Mouse (Mus musculus): Measurements from ENCODE around the gene Fam185a. TPM values are rescaled to one million over a fixed set of nuclear protein-coding genes. Genes with fewer than 3 reads are reported as not detected.

Fam185a gene
- polyA plus RNA-seq, 1 experiment: 1.9 TPM

DNA sequence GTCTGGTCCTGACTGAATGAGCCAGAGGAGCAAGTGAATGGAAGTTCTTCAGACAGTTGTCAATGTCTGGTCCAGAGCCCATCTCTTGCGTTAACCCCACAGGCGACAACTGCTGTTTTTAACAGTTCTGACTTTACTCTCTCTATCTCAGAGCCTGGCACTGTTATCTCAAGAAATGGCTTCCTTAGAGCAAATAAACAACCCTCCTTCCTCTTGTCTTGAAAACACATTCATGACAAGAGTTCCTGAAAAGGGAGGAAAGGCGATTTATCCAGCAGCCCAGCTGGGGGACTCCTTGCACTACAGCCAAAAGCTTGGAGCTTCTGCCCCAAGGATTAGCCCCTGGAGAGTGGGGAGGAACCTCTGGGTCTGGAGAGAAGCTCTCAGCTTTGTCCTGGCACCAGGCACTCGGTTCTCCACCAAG is 102.7 kb downstream of the Fam185a start:
- peak overlapping the region; percentile 90 for H3K4me2 ChIP-seq (ENCODE audit: low read depth)
- no peaks in the 10 kb centered on the region for H3K36me3 ChIP-seq (ENCODE audit: control insufficient read depth, insufficient read depth)
- no peaks in the 10 kb centered on the region for H3K27me3 ChIP-seq (ENCODE audit: control insufficient read depth, insufficient read depth, insufficient read length)
- no peak overlapping the region for H3K4me3 ChIP-seq
- no peak overlapping the region for H3ac ChIP-seq (ENCODE audit: control insufficient read depth, insufficient read length)
- no peaks in the 10 kb centered on the region for H3K79me2 ChIP-seq (ENCODE audit: control insufficient read depth, insufficient read depth)
- peak in 1 of 3 experiments; percentile 30 for TF ChIP-seq MYOD1 (IDR thresholded peaks at IDR 0.05; ENCODE audit: control insufficient read depth in 1 of 3, insufficient read length in 2 of 3, low read depth in 2 of 3)
- no peak for TF ChIP-seq TCF12 (IDR thresholded peaks at IDR 0.05; ENCODE audit: insufficient read depth, poor library complexity, severe bottlenecking)
- peak in 1 of 3 experiments; percentile 25 for TF ChIP-seq MYOG (IDR thresholded peaks at IDR 0.05; ENCODE audit: control insufficient read depth in 1 of 3, insufficient read depth in 1 of 3, insufficient read length in 2 of 3, low read depth in 2 of 3)

- Histone ChIP-seq H3K36me3 (ENCODE audit: control insufficient read depth, insufficient read depth) (no peaks in the 10 kb centered on the region), H3K4me2 (ENCODE audit: low read depth) (peak overlapping the region; percentile 90), H3K4me3 (no peak overlapping the region), H3ac (ENCODE audit: control insufficient read depth, insufficient read length) (no peak overlapping the region), H3K79me2 (ENCODE audit: control insufficient read depth, insufficient read depth) (no peaks in the 10 kb centered on the region), H3K27me3 (ENCODE audit: control insufficient read depth, insufficient read depth, insufficient read length) (no peaks in the 10 kb centered on the region)
- TF ChIP-seq TCF12 (IDR thresholded peaks at IDR 0.05; ENCODE audit: insufficient read depth, poor library complexity, severe bottlenecking): peak; percentile 72
- TF ChIP-seq MYOG (IDR thresholded peaks at IDR 0.05; ENCODE audit: control insufficient read depth in 1 of 3, insufficient read depth in 1 of 3, insufficient read length in 2 of 3, low read depth in 2 of 3): peak; percentile 26 to 72 (median 32)
- TF ChIP-seq MYOD1 (IDR thresholded peaks at IDR 0.05; ENCODE audit: control insufficient read depth in 1 of 3, insufficient read length in 2 of 3, low read depth in 2 of 3): peak; percentile 68 to 97 (median 97)
- TF ChIP-seq TCF3 (IDR thresholded peaks at IDR 0.05; ENCODE audit: insufficient read length, low read depth): peak; percentile 69
- TF ChIP-seq SRF (IDR thresholded peaks at IDR 0.05; ENCODE audit: control insufficient read depth, insufficient read length, low read depth): no peak
These were observed 103.5 kb downstream of the Fam185a start for GRCm38 (mm10) chr5:21528068-21528842.

GRCm38 (mm10) chr5:21529110-21529720 is 104.5 kb downstream of the Fam185a start:
- H3K79me2 ChIP-seq (ENCODE audit: control insufficient read depth, insufficient read depth): no peaks in the 10 kb centered on the region
- no peaks in the 10 kb centered on the region for H3K27me3 ChIP-seq (ENCODE audit: control insufficient read depth, insufficient read depth, insufficient read length)
- H3ac ChIP-seq (ENCODE audit: control insufficient read depth, insufficient read length): no peak overlapping the region
- no peaks in the 10 kb centered on the region for H3K36me3 ChIP-seq (ENCODE audit: control insufficient read depth, insufficient read depth)
- H3K4me2 ChIP-seq (ENCODE audit: low read depth): peak overlapping the region; percentile 90
- no peak overlapping the region for H3K4me3 ChIP-seq
- TF ChIP-seq MYOD1 (IDR thresholded peaks at IDR 0.05; ENCODE audit: control insufficient read depth in 1 of 3, insufficient read length in 2 of 3, low read depth in 2 of 3) (peak in 1 of 3 experiments; percentile 13), POLR2A (IDR thresholded peaks at IDR 0.05; ENCODE audit: insufficient read length, low read depth) (no peak)

Other genes starting within 250 kb of the Fam185a start
- gene Gsap, start 238.7 kb upstream of the Fam185a start, polyA plus RNA-seq (2012; fragmentation: generic; extraction: Trizol): 2.6 TPM
- gene Fgl2, start 52.3 kb upstream of the Fam185a start, polyA plus RNA-seq (2012; fragmentation: generic; extraction: Trizol): 0.04 TPM
- not detected for gene Ccdc146, start 281 bp upstream of the Fam185a start, polyA plus RNA-seq (2012; fragmentation: generic; extraction: Trizol)
- 70.3 TPM for gene Lrrc17, start 118.6 kb downstream of the Fam185a start, polyA plus RNA-seq (2012; fragmentation: generic; extraction: Trizol)
- 0.19 TPM for gene Fbxl13, start 220.7 kb downstream of the Fam185a start, polyA plus RNA-seq (2012; fragmentation: generic; extraction: Trizol)
- 10.1 TPM for gene Armc10, start 220.9 kb downstream of the Fam185a start, polyA plus RNA-seq (2012; fragmentation: generic; extraction: Trizol)

Measured in myocyte (in vitro differentiated cells).